Mouse (Mus musculus): ENCODE data around the gene Cops9.

GRCm38 (mm10) chr1:92616046-92616445, 25.7 kb downstream of the Cops9 start:
- TF ChIP-seq POLR2AphosphoS5 (IDR thresholded peaks at IDR 0.05; ENCODE audit: insufficient replicate concordance, low read depth, low read length) = no peak
- no peak for TF ChIP-seq CTCF (IDR thresholded peaks at IDR 0.05; ENCODE audit: low read depth, low read length)
- no peak for TF ChIP-seq GATA1 (IDR thresholded peaks at IDR 0.05; ENCODE audit: borderline replicate concordance, low read length)
- no peak for TF ChIP-seq TAL1 (conservative IDR thresholded peaks at IDR 0.05; ENCODE audit: low read depth, low read length)

Data from G1E (cell line).